Mouse (Mus musculus) small intestine, adult 2 months (tissue): ENCODE data around the gene Eif3b. TPM values are rescaled to one million over a fixed set of nuclear protein-coding genes. Genes with fewer than 3 reads are reported as not detected.
"Not testable (repeated sequence)": the region's sequence is repeated elsewhere in the genome, so short reads cannot be mapped to it uniquely, and the experiment has no call there.

ENCODE experiments used
- H3K27ac ChIP-seq: fragments of 200-500 bp; 2 replicates; pipeline ENCODE4 v1.5.1; 2012; ENCODE audit warnings: low read depth, low read length, control low read depth, inconsistent platforms; ENCODE audit not compliant: insufficient read depth
- H3K27me3 ChIP-seq: fragments of 200-500 bp; 2 replicates; pipeline ENCODE4 v1.6.1; 2012; ENCODE audit warnings: mild to moderate bottlenecking, moderate library complexity, low read length, inconsistent platforms; ENCODE audit not compliant: control insufficient read depth, insufficient read depth
- H3K36me3 ChIP-seq: fragments of 200-500 bp; 2 replicates; pipeline ENCODE4 v1.6.1; 2012; ENCODE audit warnings: mild to moderate bottlenecking, low read length, control low read depth, inconsistent platforms; ENCODE audit not compliant: control insufficient read depth, insufficient read depth
- H3K4me1 ChIP-seq: fragments of 200-500 bp; 2 replicates; pipeline ENCODE4 v1.6.1; 2012; ENCODE audit warnings: low read length, inconsistent platforms, mixed read lengths; ENCODE audit not compliant: control insufficient read depth, insufficient read depth, insufficient read length
- H3K4me3 ChIP-seq: fragments of 200-500 bp; 2 replicates; pipeline ENCODE4 v1.5.1; 2012; ENCODE audit warnings: low read depth, mild to moderate bottlenecking, control low read depth, inconsistent platforms, low read length, moderate library complexity
- CTCF ChIP-seq: fragments of 200-500 bp; IDR thresholded peaks from 2 replicates; pipeline ENCODE4 v1.5.1; 2012; ENCODE audit warnings: low read depth, mild to moderate bottlenecking, control low read depth, inconsistent platforms, low read length, moderate library complexity, mixed read lengths; ENCODE audit not compliant: insufficient replicate concordance, insufficient read length; ENCODE audit errors: extremely low read depth
- POLR2A ChIP-seq: fragments of 200-500 bp; IDR thresholded peaks from 2 replicates; pipeline ENCODE4 v1.6.1; 2012; ENCODE audit warnings: low read depth, mild to moderate bottlenecking, control low read depth, inconsistent platforms, low read length, moderate library complexity
- WGBS: fragments of 180-500 bp; shearing (Covaris S2); methylation state at CpG from one replicate; pipeline ENCODE4 v1.1.7; 2018; 5-methylcytosine and 5-hydroxymethylcytosine counted together
- polyA plus RNA-seq: library from polyadenylated mRNA; depleted of rRNA; stranded (reverse); fragments of >200 nt; gene quantifications from 2 replicates; pipeline ENCODE4 v1.2.3, GENCODE M21; 2012

Eif3b gene
- polyA plus RNA-seq, 1 experiment = 68.3 TPM

- Histone ChIP-seq H3K27ac (no peak overlapping the region), H3K4me3 (no peak overlapping the region), H3K27me3 (no peaks in the 10 kb centered on the region), H3K36me3 (no peaks in the 10 kb centered on the region), H3K4me1 (no peaks in the 10 kb centered on the region)
- TF ChIP-seq CTCF (no peak), POLR2A (no peak)
Observed at GRCm38 (mm10) chr5:140454488-140454887, 35.4 kb downstream of the Eif3b start.

GRCm38 (mm10) chr5:140455466-140455865, 36.3 kb downstream of the Eif3b start:
- TF ChIP-seq CTCF = no peak
- no peak for TF ChIP-seq POLR2A
- no peak overlapping the region for H3K27ac ChIP-seq
- 75% methylated on average over 2 of the region's 2 CpGs for WGBS
- H3K4me3 ChIP-seq = no peak overlapping the region
- H3K4me1 ChIP-seq = no peaks in the 10 kb centered on the region
- H3K27me3 ChIP-seq = no peaks in the 10 kb centered on the region
- no peaks in the 10 kb centered on the region for H3K36me3 ChIP-seq

GRCm38 (mm10) chr5:140461476-140461875, 42.3 kb downstream of the Eif3b start:
- WGBS = 80% methylated on average over 3 of the region's 3 CpGs
- H3K4me3 ChIP-seq = no peak overlapping the region
- H3K36me3 ChIP-seq = no peaks in the 10 kb centered on the region
- no peaks in the 10 kb centered on the region for H3K4me1 ChIP-seq
- no peaks in the 10 kb centered on the region for H3K27me3 ChIP-seq
- H3K27ac ChIP-seq = no peak overlapping the region
- no peak for TF ChIP-seq CTCF
- TF ChIP-seq POLR2A = no peak

- not testable (repeated sequence) for H3K4me3 ChIP-seq, H3K27ac ChIP-seq, H3K4me1 ChIP-seq, H3K36me3 ChIP-seq, H3K27me3 ChIP-seq
- 72% methylated on average over 2 of the region's 2 CpGs for WGBS
Observed at GRCm38 (mm10) chr5:140463151-140463550, 44.0 kb downstream of the Eif3b start.

GRCm38 (mm10) chr5:140464943-140465342, 45.8 kb downstream of the Eif3b start:
- Histone ChIP-seq H3K36me3 (no peaks in the 10 kb centered on the region), H3K4me1 (no peaks in the 10 kb centered on the region), H3K4me3 (no peak overlapping the region), H3K27ac (no peak overlapping the region), H3K27me3 (no peaks in the 10 kb centered on the region)
- TF ChIP-seq POLR2A = no peak
- no peak for TF ChIP-seq CTCF
- 81% methylated on average over 2 of the region's 2 CpGs for WGBS

GRCm38 (mm10) chr5:140472336-140472735, 53.2 kb downstream of the Eif3b start:
- no peak overlapping the region for H3K4me3 ChIP-seq
- TF ChIP-seq CTCF (peak; percentile 34; the same call in 1 of the 2 replicates), POLR2A (no peak)
- H3K27me3 ChIP-seq = no peaks in the 10 kb centered on the region
- WGBS = 79% methylated on average over 3 of the region's 3 CpGs
- no peaks in the 10 kb centered on the region for H3K36me3 ChIP-seq
- no peak overlapping the region for H3K27ac ChIP-seq
- H3K4me1 ChIP-seq = no peaks in the 10 kb centered on the region

GRCm38 (mm10) chr5:140481458-140481857, 62.3 kb downstream of the Eif3b start:
- no peaks in the 10 kb centered on the region for H3K27me3 ChIP-seq

GRCm38 (mm10) chr5:140491142-140491541, 72.0 kb downstream of the Eif3b start:
- 75% methylated on average over 6 of the region's 6 CpGs for WGBS
- Histone ChIP-seq H3K27ac (no peak overlapping the region), H3K27me3 (no peaks in the 10 kb centered on the region), H3K4me3 (no peak overlapping the region), H3K36me3 (no peaks in the 10 kb centered on the region), H3K4me1 (peaks cover 2% of the 10 kb centered on the region; the same call in 1 of the 2 replicates)
- TF ChIP-seq CTCF = no peak
- no peak for TF ChIP-seq POLR2A

More at GRCm38 (mm10) chr5:140481458-140481857, 62.3 kb downstream of the Eif3b start:
- H3K36me3 ChIP-seq = no peaks in the 10 kb centered on the region
- TF ChIP-seq POLR2A (no peak), CTCF (no peak)
- H3K4me1 ChIP-seq = no peaks in the 10 kb centered on the region
- WGBS = 55% methylated on average over 4 of the region's 4 CpGs
- H3K27ac ChIP-seq = no peak overlapping the region
- no peak overlapping the region for H3K4me3 ChIP-seq
